Mouse (Mus musculus) heart, postnatal 0 days (tissue): Measurements from ENCODE around the gene Klhdc10. TPM values are rescaled to one million over a fixed set of nuclear protein-coding genes. Genes with fewer than 3 reads are reported as not detected.

ENCODE experiments used
- ATAC-seq: fragments of 200-750 bp; cut with Nextera tagmentation; 2 replicates; pipeline ENCODE4 v1.8.0; 2017; ENCODE audit warnings: low read depth, moderate number of reproducible peaks, moderate library complexity; ENCODE audit not compliant: insufficient read depth
- DNase-seq: peaks from one replicate; pipeline ENCODE4 v3.0.0-alpha.2; 2016; ENCODE audit warnings: low spot score
- H3K27ac ChIP-seq: fragments of 300-500 bp; sonication (generic); 2 replicates; pipeline ENCODE4 v1.5.1; 2014; ENCODE audit warnings: low read depth, mild to moderate bottlenecking
- H3K27me3 ChIP-seq: fragments of 300-500 bp; sonication (generic); 2 replicates; pipeline ENCODE4 v1.6.1; 2014; ENCODE audit warnings: low read length, mixed read lengths; ENCODE audit not compliant: control insufficient read depth, insufficient read depth
- H3K36me3 ChIP-seq: fragments of 300-500 bp; sonication (generic); replicated peaks from 2 replicates; pipeline ENCODE4 v1.6.1; 2014; ENCODE audit warnings: low read length, mixed read lengths; ENCODE audit not compliant: control insufficient read depth, insufficient read depth
- H3K4me1 ChIP-seq: fragments of 300-500 bp; sonication (generic); 2 replicates; pipeline ENCODE4 v1.6.1; 2014; ENCODE audit warnings: antibody characterized with exemption; ENCODE audit not compliant: control insufficient read depth, insufficient read depth
- H3K4me2 ChIP-seq: fragments of 300-500 bp; sonication (generic); 2 replicates; pipeline ENCODE4 v1.6.1; 2014; ENCODE audit warnings: low read depth, mild to moderate bottlenecking, low read length, moderate library complexity
- H3K4me3 ChIP-seq: fragments of 300-500 bp; sonication (generic); 2 replicates; pipeline ENCODE4 v1.5.1; 2014; ENCODE audit warnings: low read depth, low read length
- H3K9ac ChIP-seq: fragments of 300-500 bp; sonication (generic); replicated peaks from 2 replicates; pipeline ENCODE4 v1.6.1; 2014; ENCODE audit warnings: low read depth, low read length, mixed read lengths
- H3K9me3 ChIP-seq: fragments of 300-500 bp; sonication (generic); replicated peaks from 2 replicates; pipeline ENCODE4 v1.6.1; 2016; ENCODE audit warnings: low read length; ENCODE audit not compliant: control insufficient read depth
- CTCF ChIP-seq: IDR thresholded peaks from 2 replicates; pipeline ENCODE4 v1.5.1; 2016; ENCODE audit warnings: antibody characterized with exemption, control low read depth, low read depth
- EP300 ChIP-seq: IDR thresholded peaks from 2 replicates; pipeline ENCODE4 v1.6.1; 2016; ENCODE audit warnings: antibody characterized with exemption, low read depth
- WGBS: fragments of 180-500 bp; shearing (Covaris S2); extraction: QIAGEN DNeasy Blood & Tissue Kit; methylation state at CpG from one replicate; pipeline ENCODE4 v1.1.7; 2014; 5-methylcytosine and 5-hydroxymethylcytosine counted together
- polyA plus RNA-seq: library from polyadenylated mRNA; unstranded; fragments of >200 nt; fragmentation: Nextera tagmentation; extraction: Ambion mirVana; gene quantifications from 2 replicates; pipeline ENCODE4 v1.2.1, GENCODE M21; 2015
- total RNA-seq: library from RNA; depleted of rRNA; stranded (reverse); fragments of >200 nt; gene quantifications from 2 replicates; pipeline ENCODE4 v1.2.3, GENCODE M21; 2014; ENCODE audit warnings: low replicate concordance

The Klhdc10 gene
- total and polyA plus RNA-seq, 2 experiments from 2014 or later = 11.8 to 86.7 TPM

- Histone ChIP-seq H3K9ac (no peak overlapping the region), H3K4me1 (0 out of 2 replicates have a peak, but pooled peaks cover 6% of the 10 kb centered on the region)
- no peak for ATAC-seq
Observed at GRCm38 (mm10) chr6:30471706-30472105, 70.0 kb downstream of the Klhdc10 start.

DNA sequence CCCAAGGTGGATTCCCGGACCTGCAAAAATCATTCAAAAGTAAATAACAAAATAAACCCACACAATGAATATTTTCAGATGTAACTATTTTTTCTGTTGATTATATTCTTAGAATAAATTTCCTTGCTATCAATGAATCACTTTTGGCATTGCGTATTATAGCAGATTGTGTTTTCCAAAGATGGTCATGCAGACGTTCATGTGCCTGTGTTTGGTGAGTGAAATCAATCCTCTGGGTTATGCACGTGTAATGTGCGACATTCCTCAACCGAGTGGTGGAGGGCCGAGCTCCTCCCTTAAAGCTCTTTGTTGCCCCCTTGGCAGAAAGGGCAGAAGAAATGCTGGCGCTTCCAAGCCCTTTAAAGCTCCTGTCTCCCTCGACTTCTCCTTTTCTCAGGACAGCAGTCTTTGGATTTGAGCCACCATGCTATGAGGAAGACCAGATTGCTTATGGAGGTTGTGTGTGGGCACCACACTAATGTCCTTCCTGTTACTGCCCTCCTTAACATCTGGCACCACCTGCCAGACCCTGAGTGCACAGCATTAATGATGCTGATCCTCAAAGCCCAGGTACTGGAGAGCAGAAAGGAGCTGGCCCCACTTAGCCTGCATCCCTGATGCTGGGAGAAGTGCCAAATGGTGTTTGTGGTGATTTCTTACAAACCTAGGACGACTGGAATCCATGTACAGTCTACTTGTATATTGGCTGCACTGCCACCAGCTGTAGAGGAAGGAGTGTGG is 74.5 kb downstream of the Klhdc10 start:
- no peak for DNase-seq

More at GRCm38 (mm10) chr6:30471706-30472105, 70.0 kb downstream of the Klhdc10 start:
- WGBS = 70% methylated on average over 3 of the region's 3 CpGs
- Histone ChIP-seq H3K27me3 (no peaks in the 10 kb centered on the region), H3K4me3 (no peak overlapping the region), H3K9me3 (no peaks in the 10 kb centered on the region), H3K4me2 (no peak overlapping the region), H3K36me3 (no peaks in the 10 kb centered on the region), H3K27ac (no peak overlapping the region)
- no peak for TF ChIP-seq EP300
- TF ChIP-seq CTCF = no peak
- DNase-seq = no peak

GRCm38 (mm10) chr6:30477210-30477714 is 75.6 kb downstream of the Klhdc10 start:
- no peak overlapping the region for H3K27ac ChIP-seq
- no peak for ATAC-seq

More for the DNA sequence above, 74.5 kb downstream of the Klhdc10 start:
- H3K4me3 ChIP-seq = no peak overlapping the region
- TF ChIP-seq EP300 (no peak), CTCF (no peak)
- no peaks in the 10 kb centered on the region for H3K9me3 ChIP-seq
- no peaks in the 10 kb centered on the region for H3K4me1 ChIP-seq
- WGBS = 58% methylated on average over 10 of the region's 10 CpGs
- no peak for ATAC-seq
- H3K27ac ChIP-seq = no peak overlapping the region
- H3K9ac ChIP-seq = no peak overlapping the region
- no peak overlapping the region for H3K4me2 ChIP-seq
- no peaks in the 10 kb centered on the region for H3K27me3 ChIP-seq
- H3K36me3 ChIP-seq = peaks cover 33% of the 10 kb centered on the region

DNA sequence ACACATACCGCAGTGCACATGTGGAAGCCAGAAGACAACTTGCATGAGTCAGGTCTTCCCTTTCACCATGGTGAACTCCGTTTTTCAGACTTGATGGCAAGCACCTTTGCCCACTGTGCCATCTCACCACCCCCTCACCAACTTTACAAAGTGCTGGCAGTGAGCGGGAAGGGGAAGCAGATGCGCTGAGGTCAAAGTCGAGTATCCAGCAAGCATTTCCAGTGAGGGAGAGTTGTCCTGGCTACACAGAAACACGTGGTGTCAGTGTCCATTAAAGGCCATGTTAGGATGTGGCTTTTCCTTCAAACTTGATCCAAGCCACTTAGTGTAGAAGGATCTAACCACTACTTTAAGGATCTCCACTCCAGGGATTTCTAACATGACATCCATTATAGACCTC is 76.1 kb downstream of the Klhdc10 start:
- Histone ChIP-seq H3K4me3 (no peak overlapping the region), H3K9me3 (no peaks in the 10 kb centered on the region), H3K36me3 (peaks cover 41% of the 10 kb centered on the region), H3K9ac (no peak overlapping the region), H3K4me1 (no peaks in the 10 kb centered on the region), H3K27ac (no peak overlapping the region), H3K27me3 (no peaks in the 10 kb centered on the region), H3K4me2 (no peak overlapping the region)
- ATAC-seq (no peak), DNase-seq (no peak)
- WGBS = 90% methylated on average over 6 of the region's 6 CpGs
- no peak for TF ChIP-seq CTCF

More at GRCm38 (mm10) chr6:30477210-30477714, 75.6 kb downstream of the Klhdc10 start:
- Histone ChIP-seq H3K4me1 (no peaks in the 10 kb centered on the region), H3K9ac (no peak overlapping the region), H3K27me3 (no peaks in the 10 kb centered on the region), H3K4me2 (no peak overlapping the region), H3K36me3 (peaks cover 37% of the 10 kb centered on the region), H3K4me3 (no peak overlapping the region), H3K9me3 (no peaks in the 10 kb centered on the region)
- DNase-seq = no peak
- 85% methylated on average over 8 of the region's 8 CpGs for WGBS
- TF ChIP-seq EP300 (no peak), CTCF (no peak)

- no peak overlapping the region for H3K4me2 ChIP-seq
- TF ChIP-seq CTCF (no peak), EP300 (no peak)
- no peaks in the 10 kb centered on the region for H3K9me3 ChIP-seq
- 62% methylated on average over 3 of the region's 3 CpGs for WGBS
- H3K27me3 ChIP-seq = no peaks in the 10 kb centered on the region
- no peaks in the 10 kb centered on the region for H3K4me1 ChIP-seq
- peaks cover 56% of the 10 kb centered on the region for H3K36me3 ChIP-seq
- ATAC-seq = no peak
- no peak overlapping the region for H3K27ac ChIP-seq
- H3K9ac ChIP-seq = no peak overlapping the region
- no peak overlapping the region for H3K4me3 ChIP-seq
- DNase-seq = no peak
Observed at GRCm38 (mm10) chr6:30479418-30479817, 77.8 kb downstream of the Klhdc10 start.

DNA sequence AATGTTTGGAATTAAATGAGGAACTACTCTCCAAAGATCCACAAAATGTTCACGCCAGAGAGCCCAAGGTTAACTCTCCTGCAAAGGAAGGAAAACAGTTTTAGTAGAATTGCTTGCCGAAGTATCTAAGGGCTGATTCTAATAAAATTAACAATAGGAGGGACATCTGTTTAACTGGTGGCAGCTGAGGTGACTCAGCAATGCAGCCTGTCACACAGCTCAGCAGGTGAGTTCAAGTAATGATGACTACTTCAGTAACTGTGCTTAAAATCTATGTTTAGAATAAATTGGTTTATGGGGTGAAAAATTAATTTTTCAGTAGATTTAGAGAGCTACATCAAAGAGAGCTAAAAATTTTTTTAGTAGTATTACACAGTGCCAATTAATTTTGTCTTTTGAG is 81.2 kb downstream of the Klhdc10 start:
- Histone ChIP-seq H3K27ac (no peak overlapping the region), H3K9ac (no peak overlapping the region), H3K9me3 (no peaks in the 10 kb centered on the region), H3K27me3 (no peaks in the 10 kb centered on the region), H3K4me3 (no peak overlapping the region), H3K4me2 (no peak overlapping the region), H3K36me3 (peaks cover 83% of the 10 kb centered on the region), H3K4me1 (no peaks in the 10 kb centered on the region)
- 94% methylated on average over 2 of the region's 2 CpGs for WGBS
- TF ChIP-seq EP300 (no peak), CTCF (no peak)
- ATAC-seq (no peak), DNase-seq (no peak)
